Mouse (Mus musculus) neural tube, embryonic 11.5 days (tissue): ENCODE data around the gene Sorbs2. TPM values are rescaled to one million over a fixed set of nuclear protein-coding genes. Genes with fewer than 3 reads are reported as not detected.

Source experiments
- ATAC-seq: fragments of 200-750 bp; cut with Nextera tagmentation; 2 replicates; pipeline ENCODE4 v1.8.0; 2017; ENCODE audit warnings: moderate number of reproducible peaks, mild to moderate bottlenecking, moderate TSS enrichment, moderate library complexity; ENCODE audit not compliant: insufficient read depth, low FRiP score, low TSS enrichment
- DNase-seq: peaks from one replicate; pipeline ENCODE4 v3.0.0-alpha.2; 2015; ENCODE audit warnings: low spot score
- H3K27ac ChIP-seq: fragments of 300-500 bp; sonication (generic); 2 replicates; pipeline ENCODE4 v1.5.1; 2014; ENCODE audit warnings: low read depth, mild to moderate bottlenecking, low read length
- H3K27me3 ChIP-seq: fragments of 300-500 bp; sonication (generic); 2 replicates; pipeline ENCODE4 v1.6.1; 2014; ENCODE audit warnings: mild to moderate bottlenecking, low read length, mixed read lengths; ENCODE audit not compliant: control insufficient read depth, insufficient read depth
- H3K36me3 ChIP-seq: fragments of 300-500 bp; sonication (generic); 2 replicates; pipeline ENCODE4 v1.6.1; 2014; ENCODE audit warnings: mild to moderate bottlenecking, low read length, moderate library complexity, mixed read lengths; ENCODE audit not compliant: control insufficient read depth, insufficient read depth
- H3K4me1 ChIP-seq: fragments of 300-500 bp; sonication (generic); 2 replicates; pipeline ENCODE4 v1.6.1; 2014; ENCODE audit warnings: low read length, mixed read lengths; ENCODE audit not compliant: control insufficient read depth, insufficient read depth
- H3K4me2 ChIP-seq: fragments of 300-500 bp; sonication (generic); 2 replicates; pipeline ENCODE4 v1.6.1; 2014; ENCODE audit warnings: low read depth, mild to moderate bottlenecking, moderate library complexity
- H3K4me3 ChIP-seq: fragments of 300-500 bp; sonication (generic); 2 replicates; pipeline ENCODE4 v1.5.1; 2014; ENCODE audit warnings: low read depth, low read length
- H3K9ac ChIP-seq: fragments of 300-500 bp; sonication (generic); 2 replicates; pipeline ENCODE4 v1.6.1; 2014; ENCODE audit warnings: mild to moderate bottlenecking, low read length
- H3K9me3 ChIP-seq: fragments of 300-500 bp; sonication (generic); 2 replicates; pipeline ENCODE4 v1.6.1; 2016; ENCODE audit warnings: low read length; ENCODE audit not compliant: control insufficient read depth
- WGBS: fragments of 180-500 bp; shearing (Covaris S2); extraction: QIAGEN DNeasy Blood & Tissue Kit; methylation state at CpG from one replicate; pipeline ENCODE4 v1.1.7; 2014; 5-methylcytosine and 5-hydroxymethylcytosine counted together
- polyA plus RNA-seq: library from polyadenylated mRNA; unstranded; fragments of >200 nt; fragmentation: Nextera tagmentation; extraction: Ambion mirVana; gene quantifications from 2 replicates; pipeline ENCODE4 v1.2.1, GENCODE M21; 2014

Gene Sorbs2
- polyA plus RNA-seq, 1 experiment from 2014 or later, result 40.9 TPM

GRCm38 (mm10) chr8:45689611-45690207, 182.1 kb downstream of the Sorbs2 start:
- H3K4me1 ChIP-seq, result no peaks in the 10 kb centered on the region
- no peak overlapping the region for H3K27ac ChIP-seq
- H3K4me2 ChIP-seq, result no peak overlapping the region
- H3K27me3 ChIP-seq, result no peaks in the 10 kb centered on the region
- no peak overlapping the region for H3K4me3 ChIP-seq
- DNase-seq (no peak), ATAC-seq (no peak)
- no peaks in the 10 kb centered on the region for H3K9me3 ChIP-seq
- H3K9ac ChIP-seq, result no peak overlapping the region
- H3K36me3 ChIP-seq, result no peaks in the 10 kb centered on the region
- 91% methylated on average over 2 of the region's 2 CpGs for WGBS

GRCm38 (mm10) chr8:45700100-45700499, 192.5 kb downstream of the Sorbs2 start:
- Histone ChIP-seq H3K36me3 (no peaks in the 10 kb centered on the region), H3K4me1 (no peaks in the 10 kb centered on the region), H3K4me2 (no peak overlapping the region), H3K27me3 (no peaks in the 10 kb centered on the region), H3K9me3 (no peaks in the 10 kb centered on the region), H3K4me3 (no peak overlapping the region), H3K27ac (no peak overlapping the region), H3K9ac (no peak overlapping the region)
- DNase-seq (no peak), ATAC-seq (no peak)
- 94% methylated on average over 5 of the region's 5 CpGs for WGBS

- DNase-seq (no peak), ATAC-seq (no peak)
- H3K4me2 ChIP-seq, result no peak overlapping the region
- H3K36me3 ChIP-seq, result no peaks in the 10 kb centered on the region
- H3K9ac ChIP-seq, result no peak overlapping the region
- H3K27me3 ChIP-seq, result no peaks in the 10 kb centered on the region
- 82% methylated on average over 4 of the region's 4 CpGs for WGBS
- no peaks in the 10 kb centered on the region for H3K9me3 ChIP-seq
- H3K4me1 ChIP-seq, result no peaks in the 10 kb centered on the region
- no peak overlapping the region for H3K27ac ChIP-seq
- H3K4me3 ChIP-seq, result no peak overlapping the region
Observed at GRCm38 (mm10) chr8:45703700-45704101, 196.1 kb downstream of the Sorbs2 start.

GRCm38 (mm10) chr8:45709098-45709497, 201.5 kb downstream of the Sorbs2 start:
- H3K4me3 ChIP-seq, result no peak overlapping the region
- H3K27me3 ChIP-seq, result no peaks in the 10 kb centered on the region
- ATAC-seq (no peak), DNase-seq (no peak)
- H3K9ac ChIP-seq, result no peak overlapping the region
- H3K4me2 ChIP-seq, result no peak overlapping the region
- H3K9me3 ChIP-seq, result no peaks in the 10 kb centered on the region
- 87% methylated on average over 4 of the region's 4 CpGs for WGBS
- no peaks in the 10 kb centered on the region for H3K36me3 ChIP-seq
- no peaks in the 10 kb centered on the region for H3K4me1 ChIP-seq
- no peak overlapping the region for H3K27ac ChIP-seq

GRCm38 (mm10) chr8:45709734-45710133, 202.1 kb downstream of the Sorbs2 start:
- Histone ChIP-seq H3K4me2 (no peak overlapping the region), H3K27me3 (no peaks in the 10 kb centered on the region), H3K9me3 (no peaks in the 10 kb centered on the region), H3K9ac (no peak overlapping the region), H3K36me3 (no peaks in the 10 kb centered on the region), H3K4me1 (no peaks in the 10 kb centered on the region), H3K4me3 (no peak overlapping the region), H3K27ac (no peak overlapping the region)
- ATAC-seq (no peak), DNase-seq (no peak)
- WGBS, result 77% methylated on average over 4 of the region's 4 CpGs

GRCm38 (mm10) chr8:45712610-45713009, 205.0 kb downstream of the Sorbs2 start:
- 92% methylated on average over 6 of the region's 6 CpGs for WGBS
- Histone ChIP-seq H3K27me3 (no peaks in the 10 kb centered on the region), H3K27ac (no peak overlapping the region), H3K4me1 (no peaks in the 10 kb centered on the region), H3K9ac (no peak overlapping the region), H3K36me3 (no peaks in the 10 kb centered on the region), H3K4me2 (no peak overlapping the region), H3K9me3 (no peaks in the 10 kb centered on the region), H3K4me3 (no peak overlapping the region)
- DNase-seq (no peak), ATAC-seq (no peak)

- no peak overlapping the region for H3K27ac ChIP-seq
- no peaks in the 10 kb centered on the region for H3K27me3 ChIP-seq
- H3K36me3 ChIP-seq, result no peaks in the 10 kb centered on the region
- no peak overlapping the region for H3K9ac ChIP-seq
- WGBS, result 36% methylated on average over 3 of the region's 3 CpGs
- no peak overlapping the region for H3K4me3 ChIP-seq
- no peaks in the 10 kb centered on the region for H3K4me1 ChIP-seq
- ATAC-seq, result no peak
- H3K9me3 ChIP-seq, result no peaks in the 10 kb centered on the region
- DNase-seq, result no peak
- no peak overlapping the region for H3K4me2 ChIP-seq
Observed at GRCm38 (mm10) chr8:45714806-45715205, 207.2 kb downstream of the Sorbs2 start.

- no peaks in the 10 kb centered on the region for H3K36me3 ChIP-seq
- H3K9me3 ChIP-seq, result no peaks in the 10 kb centered on the region
- H3K27me3 ChIP-seq, result no peaks in the 10 kb centered on the region
- no peak overlapping the region for H3K4me2 ChIP-seq
- ATAC-seq, result no peak
- no peak overlapping the region for H3K4me3 ChIP-seq
- H3K9ac ChIP-seq, result no peak overlapping the region
- no peak for DNase-seq
- H3K4me1 ChIP-seq, result no peaks in the 10 kb centered on the region
- WGBS, result 77% methylated on average over 13 of the region's 13 CpGs
- no peak overlapping the region for H3K27ac ChIP-seq
Observed at GRCm38 (mm10) chr8:45715330-45716027, 207.9 kb downstream of the Sorbs2 start.

- Histone ChIP-seq H3K27ac (no peak overlapping the region), H3K27me3 (no peaks in the 10 kb centered on the region), H3K9ac (no peak overlapping the region), H3K4me1 (no peaks in the 10 kb centered on the region), H3K4me3 (no peak overlapping the region), H3K4me2 (no peak overlapping the region), H3K36me3 (no peaks in the 10 kb centered on the region), H3K9me3 (no peaks in the 10 kb centered on the region)
- 73% methylated on average over 8 of the region's 8 CpGs for WGBS
- DNase-seq (no peak), ATAC-seq (no peak)
Observed at GRCm38 (mm10) chr8:45719776-45720175, 212.2 kb downstream of the Sorbs2 start.
